Mouse (Mus musculus) midbrain, embryonic 15.5 days (tissue): ENCODE measurements around the gene Trpc4ap. TPM values are rescaled to one million over a fixed set of nuclear protein-coding genes. Genes with fewer than 3 reads are reported as not detected.
"Not testable (repeated sequence)": the region's sequence is repeated elsewhere in the genome, so short reads cannot be mapped to it uniquely, and the experiment has no call there.

Experiments
- ATAC-seq: fragments of 200-750 bp; cut with Nextera tagmentation; replicated peaks from 2 replicates; pipeline ENCODE4 v1.8.0; 2017; ENCODE audit warnings: moderate TSS enrichment
- H3K27ac ChIP-seq: fragments of 300-500 bp; sonication (generic); 2 replicates; pipeline ENCODE4 v1.5.1; 2015; ENCODE audit warnings: mild to moderate bottlenecking, inconsistent platforms
- H3K27me3 ChIP-seq: fragments of 300-500 bp; sonication (generic); replicated peaks from 2 replicates; pipeline ENCODE4 v1.6.1; 2015; ENCODE audit warnings: inconsistent platforms
- H3K36me3 ChIP-seq: fragments of 300-500 bp; sonication (generic); replicated peaks from 2 replicates; pipeline ENCODE4 v1.6.1; 2015; ENCODE audit warnings: inconsistent platforms
- H3K4me1 ChIP-seq: fragments of 300-500 bp; sonication (generic); 2 replicates; pipeline ENCODE4 v1.6.1; 2015; ENCODE audit warnings: inconsistent platforms
- H3K4me2 ChIP-seq: fragments of 300-500 bp; sonication (generic); 2 replicates; pipeline ENCODE4 v1.6.1; 2015; ENCODE audit warnings: inconsistent platforms, mild to moderate bottlenecking, moderate library complexity
- H3K4me3 ChIP-seq: fragments of 300-500 bp; sonication (generic); 2 replicates; pipeline ENCODE4 v1.5.1; 2015; ENCODE audit warnings: mild to moderate bottlenecking, inconsistent platforms
- H3K9ac ChIP-seq: fragments of 300-500 bp; sonication (generic); 2 replicates; pipeline ENCODE4 v1.6.1; 2015; ENCODE audit warnings: mild to moderate bottlenecking, inconsistent platforms
- H3K9me3 ChIP-seq: fragments of 300-500 bp; sonication (generic); 2 replicates; pipeline ENCODE4 v1.6.1; 2016; ENCODE audit warnings: inconsistent platforms
- WGBS: fragments of 180-500 bp; shearing (Covaris S2); methylation state at CpG from one replicate; pipeline ENCODE4 v1.1.7; 2015; ENCODE audit warnings: mixed read lengths; 5-methylcytosine and 5-hydroxymethylcytosine counted together
- polyA plus RNA-seq: library from polyadenylated mRNA; unstranded; fragments of >200 nt; fragmentation: Nextera tagmentation; extraction: Ambion mirVana; gene quantifications from 2 replicates; pipeline ENCODE4 v1.2.1, GENCODE M21; 2015

The Trpc4ap gene
- polyA plus RNA-seq, 1 experiment from 2014 or later: 166 TPM

- WGBS: 87% methylated on average over 12 of the region's 12 CpGs
- no peak overlapping the region for H3K9ac ChIP-seq
Observed at GRCm38 (mm10) chr2:155717082-155717990, 25.2 kb upstream of the Trpc4ap start.

DNA sequence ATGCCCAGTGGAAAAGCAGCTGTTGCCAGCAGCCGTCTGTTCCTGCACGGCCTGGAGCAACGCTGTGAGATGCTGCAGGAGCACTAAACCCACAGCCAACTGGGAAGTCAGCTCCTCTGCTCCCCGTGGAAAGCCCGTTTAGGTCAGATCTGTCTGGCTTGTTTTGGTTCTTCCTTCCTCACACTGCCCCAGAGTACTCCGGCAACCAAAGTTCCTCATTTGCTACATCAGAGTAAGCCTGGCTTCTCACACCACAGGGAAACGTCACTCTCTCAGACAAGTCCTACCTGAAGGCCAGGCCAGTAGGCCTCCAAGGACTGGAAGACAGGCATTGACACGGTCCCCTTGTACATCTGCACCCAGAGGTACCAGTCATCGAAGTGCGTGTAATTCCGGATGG, 18.4 kb upstream of the Trpc4ap start:
- H3K9me3 ChIP-seq: no peaks in the 10 kb centered on the region
- no peaks in the 10 kb centered on the region for H3K4me1 ChIP-seq
- no peak overlapping the region for H3K27ac ChIP-seq
- H3K27me3 ChIP-seq: no peaks in the 10 kb centered on the region
- H3K36me3 ChIP-seq: peaks cover 40% of the 10 kb centered on the region
- no peak overlapping the region for H3K4me2 ChIP-seq
- no peak for ATAC-seq
- 92% methylated on average over 11 of the region's 11 CpGs for WGBS
- H3K9ac ChIP-seq: no peak overlapping the region
- H3K4me3 ChIP-seq: no peak overlapping the region

More at GRCm38 (mm10) chr2:155717082-155717990, 25.2 kb upstream of the Trpc4ap start:
- Histone ChIP-seq H3K9me3 (no peaks in the 10 kb centered on the region), H3K4me2 (no peak overlapping the region), H3K36me3 (peaks cover 29% of the 10 kb centered on the region), H3K4me1 (no peaks in the 10 kb centered on the region), H3K27ac (no peak overlapping the region), H3K27me3 (no peaks in the 10 kb centered on the region), H3K4me3 (no peak overlapping the region)
- ATAC-seq: no peak

DNA sequence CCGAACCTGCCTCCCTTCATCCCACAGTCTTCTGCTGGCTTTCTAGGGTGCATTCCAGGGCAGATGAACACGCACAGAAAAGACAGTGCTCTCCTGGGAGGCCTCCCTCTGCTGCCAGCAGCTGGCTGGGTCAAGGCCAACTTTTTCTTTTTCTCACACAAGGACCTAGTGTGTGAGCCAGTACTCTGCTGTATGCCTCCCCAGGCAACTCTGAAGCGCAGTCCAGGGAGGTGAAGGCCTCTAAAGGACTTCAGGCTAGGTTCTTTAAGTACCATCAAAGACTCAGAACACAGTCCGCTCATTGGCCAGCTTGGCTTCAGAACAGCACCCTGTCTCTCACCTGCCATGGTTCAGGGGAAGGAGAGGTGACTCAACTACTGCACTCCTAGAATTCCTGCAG, 15.1 kb upstream of the Trpc4ap start:
- Histone ChIP-seq H3K27ac (no peak overlapping the region), H3K27me3 (no peaks in the 10 kb centered on the region), H3K4me3 (no peak overlapping the region), H3K4me1 (no peaks in the 10 kb centered on the region), H3K36me3 (peaks cover 45% of the 10 kb centered on the region; the same call in 1 of the 2 replicates), H3K4me2 (no peak overlapping the region), H3K9ac (no peak overlapping the region), H3K9me3 (no peaks in the 10 kb centered on the region)
- ATAC-seq: no peak
- 86% methylated on average over 4 of the region's 4 CpGs for WGBS

DNA sequence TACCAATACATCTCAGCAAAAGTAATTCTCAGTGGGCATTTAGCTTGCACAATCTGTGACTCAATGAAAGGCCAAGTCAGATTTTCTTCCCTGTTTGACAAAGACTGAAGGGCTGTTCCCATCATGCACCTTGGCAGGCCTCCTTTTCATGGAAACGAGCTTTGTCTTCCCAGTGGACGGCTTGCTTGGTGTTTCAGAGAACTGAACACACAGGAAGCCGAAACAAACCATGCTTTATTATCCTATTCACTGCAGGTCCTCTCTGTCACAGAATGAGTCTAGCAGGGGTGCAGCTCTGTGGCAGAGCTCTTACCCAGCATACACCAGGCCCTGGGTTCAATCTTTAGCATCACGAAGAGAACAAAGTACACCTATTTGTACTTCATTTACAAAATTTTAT, 11.4 kb upstream of the Trpc4ap start:
- ATAC-seq: no peak
- 11% methylated on average over 4 of the region's 4 CpGs for WGBS
- Histone ChIP-seq H3K9ac (no peak overlapping the region), H3K36me3 (peaks cover 34% of the 10 kb centered on the region; the same call in 1 of the 2 replicates), H3K9me3 (no peaks in the 10 kb centered on the region), H3K4me3 (no peak overlapping the region), H3K4me1 (no peaks in the 10 kb centered on the region), H3K4me2 (no peak overlapping the region), H3K27ac (no peak overlapping the region), H3K27me3 (no peaks in the 10 kb centered on the region)

- H3K27me3 ChIP-seq: no peaks in the 10 kb centered on the region
- 89% methylated on average over 19 of the region's 19 CpGs for WGBS
Observed at GRCm38 (mm10) chr2:155701399-155701919, 9.3 kb upstream of the Trpc4ap start.

GRCm38 (mm10) chr2:155698443-155698842, 6.3 kb upstream of the Trpc4ap start:
- not testable (repeated sequence) for H3K4me3 ChIP-seq, H3K27me3 ChIP-seq, ATAC-seq, H3K27ac ChIP-seq, H3K4me2 ChIP-seq, H3K4me1 ChIP-seq, H3K9ac ChIP-seq, H3K9me3 ChIP-seq
- H3K36me3 ChIP-seq: peaks cover 11% of the 10 kb centered on the region; the same call in 1 of the 2 replicates
- WGBS: 94% methylated on average over 6 of the region's 6 CpGs

More at GRCm38 (mm10) chr2:155701399-155701919, 9.3 kb upstream of the Trpc4ap start:
- Histone ChIP-seq H3K9me3 (no peaks in the 10 kb centered on the region), H3K4me3 (no peak overlapping the region), H3K36me3 (peaks cover 25% of the 10 kb centered on the region; the same call in 1 of the 2 replicates), H3K4me2 (no peak overlapping the region), H3K4me1 (no peaks in the 10 kb centered on the region), H3K27ac (no peak overlapping the region), H3K9ac (no peak overlapping the region)
- ATAC-seq: no peak

- Histone ChIP-seq H3K36me3 (0 out of 2 replicates have a peak, but pooled peaks cover 7% of the 10 kb centered on the region), H3K27ac (no peak overlapping the region), H3K9ac (no peak overlapping the region), H3K4me3 (no peak overlapping the region), H3K4me1 (no peaks in the 10 kb centered on the region), H3K9me3 (no peaks in the 10 kb centered on the region), H3K4me2 (no peak overlapping the region), H3K27me3 (no peaks in the 10 kb centered on the region)
- ATAC-seq: no peak
- 75% methylated on average over 7 of the region's 7 CpGs for WGBS
Observed at GRCm38 (mm10) chr2:155696851-155697250, 4.7 kb upstream of the Trpc4ap start.

- 14% methylated on average over 7 of the region's 7 CpGs for WGBS
- Histone ChIP-seq H3K4me2 (no peak overlapping the region), H3K9ac (no peak overlapping the region), H3K9me3 (no peaks in the 10 kb centered on the region), H3K36me3 (0 out of 2 replicates have a peak, but pooled peaks cover 3% of the 10 kb centered on the region), H3K4me1 (peaks cover 2% of the 10 kb centered on the region), H3K27ac (no peak overlapping the region), H3K27me3 (no peaks in the 10 kb centered on the region), H3K4me3 (no peak overlapping the region)
- ATAC-seq: no peak
Observed at GRCm38 (mm10) chr2:155696091-155696558, 3.9 kb upstream of the Trpc4ap start.

DNA sequence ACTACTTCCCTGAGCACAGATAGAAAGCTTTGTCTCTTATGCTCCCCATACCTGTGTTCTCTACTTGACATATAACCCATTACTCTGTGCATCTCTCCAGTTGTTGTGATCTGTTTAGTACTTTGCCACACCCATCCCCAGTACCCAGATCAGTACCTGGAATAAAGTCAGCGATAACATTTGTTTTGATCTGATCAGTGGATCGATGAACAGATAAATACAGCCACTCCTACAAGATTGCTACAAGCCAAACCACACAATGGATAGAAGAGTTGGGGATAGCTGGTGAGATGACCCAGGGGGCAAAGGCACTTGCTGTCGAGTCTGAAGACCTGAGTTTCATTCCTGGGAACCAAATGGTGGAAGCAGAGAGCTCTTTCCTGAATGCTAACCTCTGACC, 3.1 kb upstream of the Trpc4ap start:
- no peak overlapping the region for H3K4me2 ChIP-seq
- no peaks in the 10 kb centered on the region for H3K27me3 ChIP-seq
- no peak overlapping the region for H3K9ac ChIP-seq
- H3K4me1 ChIP-seq: peaks cover 10% of the 10 kb centered on the region
- no peak for ATAC-seq
- 74% methylated on average over 3 of the region's 3 CpGs for WGBS
- H3K9me3 ChIP-seq: no peaks in the 10 kb centered on the region
- no peaks in the 10 kb centered on the region for H3K36me3 ChIP-seq
- no peak overlapping the region for H3K4me3 ChIP-seq
- no peak overlapping the region for H3K27ac ChIP-seq

DNA sequence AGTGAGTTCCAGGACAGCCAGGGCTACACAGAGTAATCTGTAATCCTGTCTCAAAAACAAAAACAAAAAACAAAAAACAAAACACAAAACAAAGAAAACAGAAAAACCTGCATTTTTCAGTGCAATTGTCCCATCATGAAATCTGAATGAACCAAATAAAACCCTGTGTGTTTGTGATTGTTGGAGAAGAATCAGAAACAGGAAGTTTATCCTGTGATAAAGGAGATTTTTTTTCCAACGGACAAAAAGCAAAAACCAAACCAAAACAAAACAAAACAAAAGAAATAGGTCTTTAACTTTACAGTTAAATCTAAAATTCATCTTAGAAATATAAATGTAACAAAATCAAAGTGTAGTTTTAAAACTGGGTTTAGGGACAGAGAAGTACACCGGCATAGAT, 2.4 kb upstream of the Trpc4ap start:
- H3K9me3 ChIP-seq: no peaks in the 10 kb centered on the region
- no peak overlapping the region for H3K4me2 ChIP-seq
- no peak for ATAC-seq
- no peak overlapping the region for H3K9ac ChIP-seq
- 74% methylated on average over 2 of the region's 2 CpGs for WGBS
- no peaks in the 10 kb centered on the region for H3K36me3 ChIP-seq
- no peaks in the 10 kb centered on the region for H3K27me3 ChIP-seq
- peaks cover 16% of the 10 kb centered on the region for H3K4me1 ChIP-seq
- H3K27ac ChIP-seq: no peak overlapping the region
- H3K4me3 ChIP-seq: no peak overlapping the region

DNA sequence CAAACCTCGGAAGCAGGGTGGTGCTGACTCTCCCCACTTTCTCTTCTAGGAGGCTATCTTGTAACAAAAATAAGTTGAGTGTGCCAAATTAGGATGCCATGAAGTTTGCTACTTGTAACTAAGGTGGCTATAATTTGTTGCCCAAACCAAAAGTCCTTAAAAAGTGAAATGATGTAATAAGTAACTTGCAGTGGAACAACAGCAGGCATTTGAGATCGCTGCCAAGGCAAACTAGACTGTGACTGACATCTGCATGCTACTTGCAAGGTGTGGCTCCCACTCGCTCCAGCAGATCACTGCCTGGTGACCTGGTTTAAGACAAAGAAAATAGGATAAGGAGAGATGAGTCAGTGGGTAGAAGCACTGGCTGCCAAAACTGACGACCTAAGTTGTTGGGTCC, 952 bp upstream of the Trpc4ap start:
- Histone ChIP-seq H3K36me3 (no peaks in the 10 kb centered on the region), H3K9me3 (no peaks in the 10 kb centered on the region), H3K4me2 (no peak overlapping the region), H3K27me3 (no peaks in the 10 kb centered on the region), H3K9ac (no peak overlapping the region), H3K4me3 (no peak overlapping the region), H3K4me1 (peaks cover 24% of the 10 kb centered on the region), H3K27ac (no peak overlapping the region)
- WGBS: 74% methylated on average over 4 of the region's 4 CpGs
- ATAC-seq: no peak

DNA sequence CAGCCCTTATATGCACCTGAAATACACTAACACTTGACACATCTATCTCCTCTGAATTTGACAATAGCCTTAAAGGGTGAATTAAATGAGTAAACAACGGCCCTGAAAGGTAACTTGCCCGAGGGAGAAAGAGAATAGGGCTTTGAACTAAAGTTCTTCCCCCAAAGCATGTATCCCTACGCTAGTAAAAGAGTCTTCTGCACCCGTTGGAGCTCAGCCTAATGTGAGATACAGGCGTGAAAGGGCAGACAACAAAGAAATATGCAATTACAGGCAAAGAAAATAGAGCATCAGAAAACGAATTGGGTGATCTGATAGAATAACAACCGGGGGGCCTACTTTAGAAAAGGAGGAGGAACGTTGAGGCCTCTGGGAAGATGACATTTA, 855 bp downstream of the Trpc4ap start:
- peak overlapping the region; percentile 98 for H3K9ac ChIP-seq
- WGBS: 2% methylated on average over 8 of the region's 8 CpGs
- peak overlapping the region; percentile 95 for H3K4me3 ChIP-seq
- H3K27ac ChIP-seq: peak overlapping the region; percentile 96
- H3K4me2 ChIP-seq: peak overlapping the region; percentile 64
- ATAC-seq: 0 out of 2 replicates have a peak, but pooled peaks have one; percentile 3
- no peaks in the 10 kb centered on the region for H3K36me3 ChIP-seq
- no peaks in the 10 kb centered on the region for H3K9me3 ChIP-seq
- H3K27me3 ChIP-seq: no peaks in the 10 kb centered on the region
- peaks cover 24% of the 10 kb centered on the region for H3K4me1 ChIP-seq
